In genomic region chr2:27813370-27813769, GRCm38 (mm10) we compare ENCODE assay signal across 8 mouse cellular contexts.
A peak's percentile ranks its signal among the peaks of the same experiment; 100 is the strongest.
DNase-seq lines count a peak whose midpoint lies in the region; ATAC-seq lines count a peak whose summit lies in the region.

No protein-coding gene starts in this region.

- no peaks in the 10 kb centered on the region for H3K36me3 ChIP-seq in liver, embryonic 11.5 days (ENCODE audit: control insufficient read depth, insufficient read depth, low read length)
- no peaks in the 10 kb centered on the region for H3K36me3 ChIP-seq in heart, embryonic 14.5 days (ENCODE audit: control insufficient read depth, insufficient read depth, low read length)

- no peak overlapping the region for H3K4me2 ChIP-seq in liver, embryonic 11.5 days
- H3K4me2 ChIP-seq in heart, embryonic 14.5 days (ENCODE audit: low read length), result no peak overlapping the region

- WGBS in liver, embryonic 11.5 days, result 47% methylated on average over 6 of the region's 6 CpGs
- WGBS in heart, embryonic 14.5 days, result 20% methylated on average over 6 of the region's 6 CpGs

- no peak overlapping the region for H3K9ac ChIP-seq in liver, embryonic 11.5 days (ENCODE audit: low read depth, low read length)
- H3K9ac ChIP-seq in heart, embryonic 14.5 days (ENCODE audit: low read length), result 0 out of 2 replicates have a peak overlapping the region, but pooled peaks have one; percentile 16

- H3K27me3 ChIP-seq in liver, embryonic 11.5 days (replicated peaks; ENCODE audit: control insufficient read depth, insufficient read depth, low read length), result no peaks in the 10 kb centered on the region
- no peaks in the 10 kb centered on the region for H3K27me3 ChIP-seq in heart, embryonic 14.5 days (ENCODE audit: control insufficient read depth, insufficient read depth, low read length)

- H3K27ac ChIP-seq in liver, embryonic 11.5 days (ENCODE audit: low read depth, low read length), result no peak overlapping the region; the same call in 1 of the 2 replicates
- H3K27ac ChIP-seq in heart, embryonic 14.5 days (replicated peaks in 1 of 2; ENCODE audit: control insufficient read depth in 1 of 2, insufficient read depth in 1 of 2, low read depth in 2 of 2, low read length in 2 of 2), result peak overlapping the region; percentile 67 to 69

- no peaks in the 10 kb centered on the region for H3K9me3 ChIP-seq in liver, embryonic 11.5 days (ENCODE audit: control insufficient read depth, low read length)
- H3K9me3 ChIP-seq in heart, embryonic 14.5 days (ENCODE audit: control insufficient read depth, low read length), result no peaks in the 10 kb centered on the region

- ATAC-seq in liver, embryonic 11.5 days (replicated peaks; ENCODE audit: low FRiP score), result no peak
- peak; percentile 73 for ATAC-seq in heart, embryonic 14.5 days (ENCODE audit: insufficient number of reproducible peaks, insufficient read depth, low FRiP score, low read depth)

- H3K4me3 ChIP-seq in liver, embryonic 11.5 days (ENCODE audit: low read depth, low read length), result no peak overlapping the region
- no peak overlapping the region for H3K4me3 ChIP-seq in heart, embryonic 14.5 days (ENCODE audit: control insufficient read depth in 1 of 2, insufficient read depth in 1 of 2, low read depth in 1 of 2, low read length in 2 of 2)

- 0 out of 2 replicates have a peak, but pooled peaks cover 2% of the 10 kb centered on the region for H3K4me1 ChIP-seq in liver, embryonic 11.5 days (replicated peaks; ENCODE audit: control insufficient read depth, insufficient read depth, low read length)
- peaks cover 13 to 21% of the 10 kb centered on the region in 2 experiments for H3K4me1 ChIP-seq in heart, embryonic 14.5 days (ENCODE audit: control insufficient read depth in 2 of 2, insufficient read depth in 2 of 2, low read length in 2 of 2)

- DNase-seq in liver, result peak; percentile 58
- DNase-seq in liver, embryonic 11.5 days (ENCODE audit: low spot score), result no peak
- DNase-seq in embryo, embryonic 11 days, result peak; percentile 64
- DNase-seq in neural tube, embryonic 10.5 days (ENCODE audit: extremely low spot score, low spot score), result peak; percentile 47
- no peak for DNase-seq in B cell, adult 2 months
- DNase-seq in right cerebral cortex, postnatal 25 days, result no peak
- DNase-seq in right cerebral cortex, postnatal 36 days (ENCODE audit: low spot score in 2 of 2), result no peak

Comparison
In these comparisons a context has a peak if more than half of its experiments do, and no peak if none do; other contexts are left out.
1. DNase-seq: peak in liver (single experiment), embryo, embryonic 11 days (single experiment) and neural tube, embryonic 10.5 days (single experiment); none in liver, embryonic 11.5 days (single experiment), B cell, adult 2 months (0 of 2), right cerebral cortex, postnatal 25 days (single experiment) and right cerebral cortex, postnatal 36 days (0 of 2).